Comparison of ENCODE assay signal across 25 mouse cellular contexts in genomic region chr17:60249923-60250322, GRCm38 (mm10).
"Had no signal": no experiment of that assay in that cellular context is flagged by ENCODE, and none has a peak within 500 bp of the region (broad histone marks: within the 10 kb centered on the region; RNA-seq: fewer than 3 reads in every experiment).

No protein-coding gene starts in this region.

- DNase-seq: gastrocnemius, postnatal 14 days; gastrocnemius, postnatal 36 days; heart, adult 11 months; heart, adult 2 months; heart, postnatal 14 days; heart, postnatal 36 days; kidney, adult 18-20 months; kidney, adult 8-10 months; kidney, postnatal 14 days; kidney, postnatal 36 days; layer of hippocampus, adult 9-11 months; layer of hippocampus, postnatal 36 days; left cerebral cortex, postnatal 4 days; liver; liver, embryonic 13.5 days had no signal

- H3K27me3 ChIP-seq: heart, embryonic 13.5 days; heart, embryonic 15.5 days; hindbrain, embryonic 12.5 days; intestine, embryonic 15.5 days; kidney, embryonic 15.5 days; limb, embryonic 12.5 days; liver, embryonic 13.5 days; liver, embryonic 15.5 days had no signal

- H3K4me3 ChIP-seq: heart, adult 2 months; heart, embryonic 13.5 days; heart, embryonic 15.5 days; hindbrain, embryonic 10.5 days; hindbrain, embryonic 12.5 days; intestine, embryonic 15.5 days; kidney, embryonic 15.5 days; limb, embryonic 12.5 days; liver, embryonic 13.5 days; liver, embryonic 15.5 days had no signal

- H3K36me3 ChIP-seq: heart, embryonic 13.5 days; heart, embryonic 15.5 days; hindbrain, embryonic 10.5 days; hindbrain, embryonic 12.5 days; intestine, embryonic 15.5 days; kidney, embryonic 15.5 days; limb, embryonic 12.5 days; liver, embryonic 13.5 days; liver, embryonic 15.5 days had no signal

- H3K9me3 ChIP-seq: heart, embryonic 13.5 days; heart, embryonic 15.5 days; hindbrain, embryonic 10.5 days; hindbrain, embryonic 12.5 days; intestine, embryonic 15.5 days; kidney, embryonic 15.5 days; limb, embryonic 12.5 days; liver, embryonic 13.5 days had no signal

- H3K27ac ChIP-seq: heart, adult 2 months; heart, embryonic 13.5 days; heart, embryonic 15.5 days; hindbrain, embryonic 10.5 days; hindbrain, embryonic 12.5 days; hindbrain, embryonic 14.5 days; intestine, embryonic 15.5 days; kidney, embryonic 15.5 days; kidney, postnatal 0 days; limb, embryonic 12.5 days; liver, embryonic 13.5 days; liver, embryonic 15.5 days had no signal

- H3K4me1 ChIP-seq: heart, embryonic 13.5 days; heart, embryonic 15.5 days; hindbrain, embryonic 10.5 days; hindbrain, embryonic 12.5 days; intestine, embryonic 15.5 days; kidney, embryonic 15.5 days; limb, embryonic 12.5 days; liver, embryonic 13.5 days; liver, embryonic 15.5 days had no signal
